Mouse (Mus musculus): ENCODE results near the gene Foxn3. TPM values are rescaled to one million over a fixed set of nuclear protein-coding genes. Genes with fewer than 3 reads are reported as not detected.
A peak's percentile ranks its signal among the peaks of the same experiment; 100 is the strongest.

The Foxn3 gene
- polyA plus RNA-seq, 1 experiment from 2014 or later: 23.5 TPM

- H3K4me2 ChIP-seq (ENCODE audit: low read depth, low read length): no peak overlapping the region
- H3K27ac ChIP-seq (ENCODE audit: low read length): no peak overlapping the region
- no peak overlapping the region for H3K4me3 ChIP-seq (ENCODE audit: low read depth, low read length)
- ATAC-seq (ENCODE audit: low read depth): no peak
- 72% methylated on average over 5 of the region's 5 CpGs for WGBS (ENCODE audit: insufficient replicate concordance)
- peaks cover 4% of the 10 kb centered on the region; the same call in 1 of the 2 replicates for H3K4me1 ChIP-seq (ENCODE audit: control insufficient read depth, low read depth, low read length)
- no peaks in the 10 kb centered on the region for H3K36me3 ChIP-seq (ENCODE audit: control insufficient read depth, insufficient read depth)
- no peak overlapping the region for H3K9ac ChIP-seq (ENCODE audit: low read depth, low read length)
- no peaks in the 10 kb centered on the region for H3K27me3 ChIP-seq (ENCODE audit: control insufficient read depth, insufficient read depth, low read depth, low read length)
- H3K9me3 ChIP-seq (replicated peaks; ENCODE audit: control insufficient read depth, low read length): peaks cover 3% of the 10 kb centered on the region; the same call in 1 of the 2 replicates
Observed at GRCm38 (mm10) chr12:99403004-99403403, 160.4 kb downstream of the Foxn3 start.

GRCm38 (mm10) chr12:99400907-99401306 lies 162.5 kb downstream of the Foxn3 start:
- Histone ChIP-seq H3K9me3 (replicated peaks; ENCODE audit: control insufficient read depth, low read length) (peaks cover 3% of the 10 kb centered on the region; the same call in 1 of the 2 replicates), H3K27ac (ENCODE audit: low read length) (no peak overlapping the region), H3K4me2 (ENCODE audit: low read depth, low read length) (no peak overlapping the region), H3K36me3 (ENCODE audit: control insufficient read depth, insufficient read depth) (no peaks in the 10 kb centered on the region), H3K27me3 (ENCODE audit: control insufficient read depth, insufficient read depth, low read depth, low read length) (no peaks in the 10 kb centered on the region), H3K9ac (ENCODE audit: low read depth, low read length) (no peak overlapping the region), H3K4me3 (ENCODE audit: low read depth, low read length) (no peak overlapping the region), H3K4me1 (ENCODE audit: control insufficient read depth, low read depth, low read length) (peaks cover 4% of the 10 kb centered on the region)
- 86% methylated on average over 8 of the region's 8 CpGs for WGBS (ENCODE audit: insufficient replicate concordance)
- no peak for ATAC-seq (ENCODE audit: low read depth)

GRCm38 (mm10) chr12:99399575-99399974 lies 163.8 kb downstream of the Foxn3 start:
- H3K9ac ChIP-seq (ENCODE audit: low read depth, low read length): no peak overlapping the region
- H3K27ac ChIP-seq (ENCODE audit: low read length): no peak overlapping the region
- H3K4me1 ChIP-seq (ENCODE audit: control insufficient read depth, low read depth, low read length): peaks cover 11% of the 10 kb centered on the region
- no peaks in the 10 kb centered on the region for H3K36me3 ChIP-seq (ENCODE audit: control insufficient read depth, insufficient read depth)
- peaks cover 3% of the 10 kb centered on the region; the same call in 1 of the 2 replicates for H3K9me3 ChIP-seq (replicated peaks; ENCODE audit: control insufficient read depth, low read length)
- H3K27me3 ChIP-seq (ENCODE audit: control insufficient read depth, insufficient read depth, low read depth, low read length): no peaks in the 10 kb centered on the region
- no peak overlapping the region for H3K4me2 ChIP-seq (ENCODE audit: low read depth, low read length)
- H3K4me3 ChIP-seq (ENCODE audit: low read depth, low read length): no peak overlapping the region
- no peak for ATAC-seq (ENCODE audit: low read depth)
- 61% methylated on average over 4 of the region's 4 CpGs for WGBS (ENCODE audit: insufficient replicate concordance)

GRCm38 (mm10) chr12:99396461-99396860 lies 166.9 kb downstream of the Foxn3 start:
- H3K27ac ChIP-seq (ENCODE audit: low read length): no peak overlapping the region
- H3K4me1 ChIP-seq (ENCODE audit: control insufficient read depth, low read depth, low read length): peaks cover 25% of the 10 kb centered on the region
- H3K9ac ChIP-seq (ENCODE audit: low read depth, low read length): no peak overlapping the region
- H3K9me3 ChIP-seq (replicated peaks; ENCODE audit: control insufficient read depth, low read length): no peaks in the 10 kb centered on the region
- H3K27me3 ChIP-seq (ENCODE audit: control insufficient read depth, insufficient read depth, low read depth, low read length): no peaks in the 10 kb centered on the region
- no peak overlapping the region for H3K4me3 ChIP-seq (ENCODE audit: low read depth, low read length)
- 48% methylated on average over 1 of the region's 1 CpGs for WGBS (ENCODE audit: insufficient replicate concordance)
- no peak overlapping the region for H3K4me2 ChIP-seq (ENCODE audit: low read depth, low read length)
- no peaks in the 10 kb centered on the region for H3K36me3 ChIP-seq (ENCODE audit: control insufficient read depth, insufficient read depth)
- no peak for ATAC-seq (ENCODE audit: low read depth)

- no peaks in the 10 kb centered on the region for H3K9me3 ChIP-seq (replicated peaks; ENCODE audit: control insufficient read depth, low read length)
- 69% methylated on average over 3 of the region's 3 CpGs for WGBS (ENCODE audit: insufficient replicate concordance)
- H3K4me3 ChIP-seq (ENCODE audit: low read depth, low read length): no peak overlapping the region
- ATAC-seq (ENCODE audit: low read depth): no peak
- H3K4me1 ChIP-seq (ENCODE audit: control insufficient read depth, low read depth, low read length): peaks cover 29% of the 10 kb centered on the region
- no peak overlapping the region for H3K9ac ChIP-seq (ENCODE audit: low read depth, low read length)
- H3K27me3 ChIP-seq (ENCODE audit: control insufficient read depth, insufficient read depth, low read depth, low read length): no peaks in the 10 kb centered on the region
- no peaks in the 10 kb centered on the region for H3K36me3 ChIP-seq (ENCODE audit: control insufficient read depth, insufficient read depth)
- no peak overlapping the region for H3K4me2 ChIP-seq (ENCODE audit: low read depth, low read length)
- peak overlapping the region; percentile 52; the same call in 1 of the 2 replicates for H3K27ac ChIP-seq (ENCODE audit: low read length)
Observed at GRCm38 (mm10) chr12:99395082-99395481, 168.3 kb downstream of the Foxn3 start.

- Histone ChIP-seq H3K4me2 (ENCODE audit: low read depth, low read length) (no peak overlapping the region), H3K27ac (ENCODE audit: low read length) (peak overlapping the region; percentile 52; the same call in 1 of the 2 replicates), H3K4me1 (ENCODE audit: control insufficient read depth, low read depth, low read length) (peaks cover 29% of the 10 kb centered on the region), H3K36me3 (ENCODE audit: control insufficient read depth, insufficient read depth) (no peaks in the 10 kb centered on the region), H3K4me3 (ENCODE audit: low read depth, low read length) (no peak overlapping the region), H3K27me3 (ENCODE audit: control insufficient read depth, insufficient read depth, low read depth, low read length) (no peaks in the 10 kb centered on the region), H3K9me3 (replicated peaks; ENCODE audit: control insufficient read depth, low read length) (no peaks in the 10 kb centered on the region), H3K9ac (ENCODE audit: low read depth, low read length) (no peak overlapping the region)
- WGBS (ENCODE audit: insufficient replicate concordance): 42% methylated on average over 5 of the region's 5 CpGs
- ATAC-seq (ENCODE audit: low read depth): no peak
Observed at GRCm38 (mm10) chr12:99394676-99395075, 168.7 kb downstream of the Foxn3 start.

- Histone ChIP-seq H3K4me3 (ENCODE audit: low read depth, low read length) (no peak overlapping the region), H3K4me2 (ENCODE audit: low read depth, low read length) (peak overlapping the region; percentile 91), H3K27ac (ENCODE audit: low read length) (0 out of 2 replicates have a peak overlapping the region, but pooled peaks have one; percentile 42), H3K4me1 (ENCODE audit: control insufficient read depth, low read depth, low read length) (peaks cover 29% of the 10 kb centered on the region), H3K9me3 (replicated peaks; ENCODE audit: control insufficient read depth, low read length) (no peaks in the 10 kb centered on the region), H3K27me3 (ENCODE audit: control insufficient read depth, insufficient read depth, low read depth, low read length) (no peaks in the 10 kb centered on the region), H3K9ac (ENCODE audit: low read depth, low read length) (no peak overlapping the region), H3K36me3 (ENCODE audit: control insufficient read depth, insufficient read depth) (no peaks in the 10 kb centered on the region)
- 53% methylated on average over 11 of the region's 11 CpGs for WGBS (ENCODE audit: insufficient replicate concordance)
- no peak for ATAC-seq (ENCODE audit: low read depth)
Observed at GRCm38 (mm10) chr12:99393867-99394630, 169.3 kb downstream of the Foxn3 start.

GRCm38 (mm10) chr12:99392944-99393866 lies 170.2 kb downstream of the Foxn3 start:
- no peaks in the 10 kb centered on the region for H3K9me3 ChIP-seq (replicated peaks; ENCODE audit: control insufficient read depth, low read length)
- H3K4me2 ChIP-seq (ENCODE audit: low read depth, low read length): peak overlapping the region; percentile 91
- H3K27ac ChIP-seq (ENCODE audit: low read length): peak overlapping the region; percentile 84
- peak; percentile 68 for ATAC-seq (ENCODE audit: low read depth)
- H3K4me3 ChIP-seq (ENCODE audit: low read depth, low read length): peak overlapping the region; percentile 81
- peak overlapping the region; percentile 77 for H3K9ac ChIP-seq (ENCODE audit: low read depth, low read length)
- WGBS (ENCODE audit: insufficient replicate concordance): under 1% methylated on average over 69 of the region's 71 CpGs
- peaks cover 29% of the 10 kb centered on the region for H3K4me1 ChIP-seq (ENCODE audit: control insufficient read depth, low read depth, low read length)
- no peaks in the 10 kb centered on the region for H3K36me3 ChIP-seq (ENCODE audit: control insufficient read depth, insufficient read depth)
- no peaks in the 10 kb centered on the region for H3K27me3 ChIP-seq (ENCODE audit: control insufficient read depth, insufficient read depth, low read depth, low read length)
